Mouse (Mus musculus) liver, adult 2 months (tissue): ENCODE data around the gene Sgk1. TPM values are rescaled to one million over a fixed set of nuclear protein-coding genes. Genes with fewer than 3 reads are reported as not detected.

Source experiments
- DNase-seq: peaks from one replicate; pipeline ENCODE4 v3.0.0-alpha.2; 2011; ENCODE audit warnings: low read depth, low spot score; ENCODE audit errors: extremely low read depth
- H3K27ac ChIP-seq: fragments of 200-500 bp; replicated peaks from 2 replicates; pipeline ENCODE4 v1.5.1; 2012; ENCODE audit warnings: low read depth, mild to moderate bottlenecking, control low read depth, inconsistent platforms, low read length; ENCODE audit not compliant: insufficient read depth
- H3K27me3 ChIP-seq: fragments of 200-500 bp; 2 replicates; pipeline ENCODE4 v1.6.1; 2012; ENCODE audit warnings: mild to moderate bottlenecking, moderate library complexity, low read length, inconsistent platforms; ENCODE audit not compliant: control insufficient read depth, insufficient read depth
- H3K36me3 ChIP-seq: fragments of 200-500 bp; 2 replicates; pipeline ENCODE4 v1.6.1; 2012; ENCODE audit warnings: low read length, inconsistent platforms; ENCODE audit not compliant: control insufficient read depth, insufficient read depth
- H3K4me1 ChIP-seq: fragments of 200-500 bp; 2 replicates; pipeline ENCODE4 v1.6.1; 2011; ENCODE audit warnings: low read length; ENCODE audit not compliant: control insufficient read depth, insufficient read depth
- H3K4me3 ChIP-seq: fragments of 200-500 bp; 2 replicates; pipeline ENCODE4 v1.5.1; 2011; ENCODE audit warnings: low read depth, mild to moderate bottlenecking, control low read depth, low read length, moderate library complexity; ENCODE audit not compliant: insufficient read depth
- H3K79me2 ChIP-seq: fragments of 200-500 bp; 2 replicates; pipeline ENCODE4 v1.6.1; 2012; ENCODE audit warnings: inconsistent platforms, mild to moderate bottlenecking, low read length, moderate library complexity; ENCODE audit not compliant: control insufficient read depth, insufficient read depth
- H3K9ac ChIP-seq: fragments of 200-500 bp; 2 replicates; pipeline ENCODE4 v1.6.1; 2012; ENCODE audit warnings: low read depth, mild to moderate bottlenecking, control low read depth, inconsistent platforms, low read length
- CTCF ChIP-seq: fragments of 200-500 bp; IDR thresholded peaks from 2 replicates; pipeline ENCODE4 v1.5.1; 2011; ENCODE audit warnings: low read depth, low read length, control low read depth
- POLR2A ChIP-seq: fragments of 200-500 bp; IDR thresholded peaks from 2 replicates; pipeline ENCODE4 v1.6.1; 2011; ENCODE audit warnings: low read length, control low read depth; ENCODE audit not compliant: insufficient read depth; ENCODE audit errors: extremely low read depth
- WGBS: fragments of 180-500 bp; shearing (Covaris S2); methylation state at CpG from one replicate; pipeline ENCODE4 v1.1.7; 2018; 5-methylcytosine and 5-hydroxymethylcytosine counted together
- polyA plus RNA-seq: library from polyadenylated mRNA; depleted of rRNA; stranded (reverse); fragments of >200 nt; gene quantifications from 2 replicates; pipeline ENCODE4 v1.2.3, GENCODE M21; 2012
- total RNA-seq: library from RNA; depleted of rRNA; stranded (reverse); fragments of >200 nt; gene quantifications from 2 replicates; pipeline ENCODE4 v1.2.3, GENCODE M21; 2014

Sgk1 gene
- total and polyA plus RNA-seq, 2 experiments = 8.9 to 20.9 TPM

- DNase-seq = no peak
- peaks cover 36% of the 10 kb centered on the region for H3K36me3 ChIP-seq
- H3K27me3 ChIP-seq = no peaks in the 10 kb centered on the region
- no peaks in the 10 kb centered on the region for H3K79me2 ChIP-seq
- TF ChIP-seq CTCF (no peak), POLR2A (no peak)
- H3K4me1 ChIP-seq = peaks cover 9% of the 10 kb centered on the region; the same call in 1 of the 2 replicates
- H3K9ac ChIP-seq = peak overlapping the region; percentile 57
- no peak overlapping the region; the same call in 1 of the 2 replicates for H3K27ac ChIP-seq
- WGBS = 72% methylated on average over 28 of the region's 28 CpGs
- H3K4me3 ChIP-seq = peak overlapping the region; percentile 69
Measured at GRCm38 (mm10) chr10:21998503-21999180, 116.7 kb downstream of the Sgk1 start.

- H3K27ac ChIP-seq = no peak overlapping the region
Measured at GRCm38 (mm10) chr10:22000491-22001306, 118.7 kb downstream of the Sgk1 start.

GRCm38 (mm10) chr10:22001621-22002020 lies 119.6 kb downstream of the Sgk1 start:
- DNase-seq = peak; percentile 99
- 32% methylated on average over 4 of the region's 5 CpGs for WGBS
- Histone ChIP-seq H3K36me3 (peaks cover 24% of the 10 kb centered on the region), H3K4me1 (peaks cover 8% of the 10 kb centered on the region; the same call in 1 of the 2 replicates), H3K27me3 (no peaks in the 10 kb centered on the region), H3K4me3 (no peak overlapping the region), H3K79me2 (no peaks in the 10 kb centered on the region), H3K9ac (no peak overlapping the region), H3K27ac (no peak overlapping the region)
- TF ChIP-seq CTCF = no peak
- no peak for TF ChIP-seq POLR2A

More at GRCm38 (mm10) chr10:22000491-22001306, 118.7 kb downstream of the Sgk1 start:
- no peak overlapping the region for H3K9ac ChIP-seq
- H3K36me3 ChIP-seq = peaks cover 32% of the 10 kb centered on the region
- WGBS = 53% methylated on average over 10 of the region's 10 CpGs
- no peaks in the 10 kb centered on the region for H3K27me3 ChIP-seq
- peaks cover 8% of the 10 kb centered on the region; the same call in 1 of the 2 replicates for H3K4me1 ChIP-seq
- TF ChIP-seq POLR2A (no peak), CTCF (no peak)
- DNase-seq = no peak
- no peak overlapping the region for H3K4me3 ChIP-seq
- no peaks in the 10 kb centered on the region for H3K79me2 ChIP-seq

- peaks cover 8% of the 10 kb centered on the region; the same call in 1 of the 2 replicates for H3K4me1 ChIP-seq
- H3K27ac ChIP-seq = no peak overlapping the region
- no peak for TF ChIP-seq CTCF
- no peak for TF ChIP-seq POLR2A
- no peak for DNase-seq
- WGBS = 74% methylated on average over 5 of the region's 5 CpGs
- H3K9ac ChIP-seq = no peak overlapping the region
- H3K4me3 ChIP-seq = no peak overlapping the region
- H3K27me3 ChIP-seq = no peaks in the 10 kb centered on the region
- H3K79me2 ChIP-seq = no peaks in the 10 kb centered on the region
- H3K36me3 ChIP-seq = no peaks in the 10 kb centered on the region
Measured at GRCm38 (mm10) chr10:22004763-22005162, 122.8 kb downstream of the Sgk1 start.

- H3K4me1 ChIP-seq = no peaks in the 10 kb centered on the region
- no peaks in the 10 kb centered on the region for H3K36me3 ChIP-seq
- no peak overlapping the region for H3K4me3 ChIP-seq
- H3K79me2 ChIP-seq = no peaks in the 10 kb centered on the region
- H3K9ac ChIP-seq = no peak overlapping the region
- no peak for DNase-seq
- H3K27ac ChIP-seq = no peak overlapping the region
- 82% methylated on average over 10 of the region's 10 CpGs for WGBS
- TF ChIP-seq CTCF (no peak), POLR2A (no peak)
- H3K27me3 ChIP-seq = no peaks in the 10 kb centered on the region
Measured at GRCm38 (mm10) chr10:22007160-22007801, 125.3 kb downstream of the Sgk1 start.
